Mouse (Mus musculus) erythroblast, adult 5-6 weeks (primary cell): Measurements from ENCODE around the gene Smap2. TPM values are rescaled to one million over a fixed set of nuclear protein-coding genes. Genes with fewer than 3 reads are reported as not detected.

ENCODE experiments used
- ATAC-seq: replicated peaks from 2 replicates; pipeline ENCODE4 v1.8.0; 2016; ENCODE audit warnings: moderate number of reproducible peaks, mild to moderate bottlenecking, moderate TSS enrichment, inconsistent platforms; ENCODE audit not compliant: poor library complexity, low FRiP score, severe bottlenecking
- total RNA-seq, 2 experiments: library from RNA; stranded (forward) in 1 of 2; stranded (reverse) in 1 of 2; fragments of 150-400 nt in 1 of 2; fragments of 200-764, 138-1000 nt in 1 of 2; gene quantifications; 2 replicates each; pipeline versions ENCODE4 v1.2.3 to v1.2.4; 2015 to 2017; ENCODE audit warnings: low replicate concordance in 2 of 2

The Smap2 gene
- total RNA-seq (2015; ENCODE audit: low replicate concordance) (29.4 and 36.4 TPM in 2 replicates), total RNA-seq (2017; ENCODE audit: low replicate concordance) (25.5 and 27.3 TPM in 2 replicates)

DNA sequence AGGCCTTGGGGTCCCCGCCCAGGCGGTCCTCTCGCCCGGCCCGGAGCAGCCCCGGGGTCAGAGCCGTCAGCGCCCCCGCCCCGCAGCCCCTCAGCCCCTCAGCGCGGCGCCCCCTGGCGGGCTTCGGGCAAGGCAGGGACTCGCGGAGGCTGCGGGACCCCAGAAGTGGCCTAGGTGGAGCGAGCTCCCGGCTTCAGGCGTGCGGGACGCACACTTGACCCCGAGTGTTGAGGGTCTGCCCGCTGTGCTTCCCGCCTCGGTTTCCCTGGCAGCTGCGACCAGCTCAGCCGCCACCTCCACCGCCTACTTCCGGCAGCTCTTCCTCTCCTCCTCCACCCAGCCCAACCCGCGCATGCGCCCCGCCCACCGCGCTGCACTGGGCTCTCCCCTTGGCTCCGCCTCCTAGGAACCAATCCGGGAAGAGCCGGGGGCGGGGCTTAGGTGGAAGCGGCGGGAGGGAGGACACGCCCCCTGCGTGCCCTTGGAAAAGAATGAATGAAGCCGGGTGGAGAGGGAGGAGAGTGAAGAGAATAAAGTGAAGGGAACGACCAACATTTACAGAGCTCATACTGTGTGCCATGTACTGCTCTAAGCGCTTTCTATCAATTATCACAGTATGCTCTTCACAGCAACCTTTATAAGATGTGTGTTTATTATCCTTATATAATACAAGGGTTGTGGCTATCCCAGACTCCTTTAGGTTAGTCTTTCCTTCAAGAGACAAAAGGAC lies at the start of gene Smap2:
Gene Smap2, minus strand, starts transcription at position 320 of the 730 bp plus-strand sequence.
- peak; percentile 90 for ATAC-seq

DNA sequence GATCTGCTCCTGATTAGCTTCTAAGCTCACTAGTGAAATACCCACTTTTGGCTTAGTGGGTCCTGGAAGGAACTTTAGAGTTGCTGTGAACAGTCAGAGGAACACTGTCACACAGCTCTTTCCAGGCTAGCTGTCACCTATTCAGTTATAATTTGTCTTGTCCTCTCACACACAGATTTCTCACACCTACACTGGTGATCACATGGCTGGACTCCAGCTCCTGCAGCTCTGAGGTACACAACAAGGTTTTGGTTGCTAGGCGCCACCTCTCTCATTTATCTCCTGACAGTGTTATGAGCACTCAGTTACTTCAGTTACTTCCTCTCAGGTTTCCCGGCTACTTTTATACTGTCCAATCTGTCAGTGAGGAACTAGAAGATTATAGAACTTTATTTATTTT lies 48.3 kb upstream of the Smap2 start:
- ATAC-seq, result no peak

DNA sequence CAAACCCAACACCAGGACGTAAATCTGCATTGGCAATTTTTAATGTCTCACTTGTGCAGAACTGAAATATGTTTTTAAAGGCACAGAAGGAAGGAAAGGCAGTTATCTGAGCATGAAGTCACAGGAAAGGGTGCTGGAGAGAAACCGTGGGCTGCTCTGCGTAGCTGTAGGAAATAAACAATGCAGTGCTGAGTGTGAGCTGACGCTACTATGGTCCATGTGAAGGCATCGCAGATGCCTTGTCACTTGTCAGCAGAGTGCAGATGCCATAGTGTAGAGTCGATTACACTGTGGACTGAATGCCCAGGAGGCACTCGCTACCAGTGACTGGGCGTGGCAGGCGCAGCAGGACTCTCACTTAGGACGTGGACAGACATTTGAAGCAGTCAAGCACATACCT lies 42.2 kb upstream of the Smap2 start:
- ATAC-seq, result peak; percentile 93

DNA sequence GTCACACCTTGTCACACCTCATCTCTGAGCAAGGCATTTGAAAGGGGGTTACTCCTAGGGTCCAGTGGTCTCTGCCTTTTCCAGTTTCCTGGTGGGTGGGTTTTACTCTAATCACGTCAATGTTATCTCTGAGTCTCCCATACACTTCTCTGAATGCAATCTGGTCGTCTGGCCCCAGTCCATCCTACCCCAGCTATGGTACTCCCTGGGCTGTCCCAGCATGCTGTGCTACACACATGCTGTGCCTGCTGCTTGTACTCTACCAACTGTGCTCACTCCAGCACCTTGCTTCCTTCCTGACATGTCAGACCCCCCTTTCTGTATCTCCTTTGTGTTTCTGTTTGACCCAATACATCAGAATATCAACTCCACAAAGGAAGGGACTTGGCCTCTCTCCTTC lies 40.0 kb upstream of the Smap2 start:
- no peak for ATAC-seq

DNA sequence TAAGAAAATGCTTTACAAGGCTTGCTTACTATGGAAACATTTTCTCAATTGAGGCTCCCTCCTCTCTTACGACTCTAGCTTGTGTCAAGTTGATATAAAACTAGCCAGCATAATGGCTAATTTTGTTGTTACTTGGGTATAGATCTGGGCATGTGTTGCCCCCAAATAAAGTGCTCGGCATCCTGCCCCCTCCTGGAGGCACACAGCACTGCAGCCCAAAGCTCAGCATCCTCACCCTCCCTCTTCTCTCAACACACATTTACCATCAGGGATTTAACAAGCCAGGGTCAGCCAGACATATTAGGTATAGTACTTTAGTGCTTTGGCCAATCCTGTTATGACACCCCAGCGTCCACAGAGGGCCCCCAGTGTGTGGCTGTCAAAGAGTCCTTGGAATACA lies 39.3 kb upstream of the Smap2 start:
- no peak for ATAC-seq

DNA sequence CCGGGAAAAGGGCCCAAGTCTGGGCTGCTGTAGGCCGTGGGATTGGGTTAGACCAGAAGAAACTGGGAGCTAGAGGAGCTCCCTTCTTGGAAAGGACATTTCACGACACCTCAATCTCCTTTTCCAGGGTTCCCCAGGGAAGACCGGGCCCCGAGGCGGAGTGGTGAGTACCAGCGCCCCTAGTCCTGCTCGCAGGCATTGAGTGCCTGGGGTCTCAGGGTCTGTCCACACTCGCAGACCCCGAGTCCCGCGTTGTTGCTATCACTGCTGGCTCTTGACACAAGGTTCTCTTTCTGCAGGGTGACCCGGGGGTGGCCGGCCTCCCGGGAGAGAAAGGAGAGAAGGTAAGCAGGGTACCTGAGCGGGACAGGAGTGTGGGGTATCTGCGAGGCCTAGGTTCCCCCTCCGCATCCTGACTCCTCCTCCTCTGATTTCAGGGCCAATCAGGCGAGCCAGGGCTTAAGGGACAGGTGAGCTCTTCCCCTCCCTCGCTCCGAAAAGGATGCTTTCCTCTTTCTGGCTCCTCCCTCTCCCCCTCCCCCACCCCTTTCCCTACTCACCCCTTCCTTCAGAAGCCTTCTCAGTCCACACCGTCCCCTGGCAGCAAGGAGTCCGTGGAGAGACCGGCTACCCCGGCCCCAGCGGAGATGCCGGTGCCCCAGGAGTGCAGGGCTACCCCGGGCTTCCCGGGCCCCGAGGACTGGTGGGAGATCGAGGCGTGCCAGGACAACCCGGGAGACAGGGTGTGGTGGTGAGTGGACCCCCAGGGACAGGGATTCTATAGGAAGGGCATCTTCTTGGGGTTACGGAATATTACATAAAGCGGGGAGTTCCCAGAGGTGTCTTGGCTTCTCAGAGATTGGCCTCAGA lies 35.6 kb upstream of the Smap2 start:
- ATAC-seq, result no peak

DNA sequence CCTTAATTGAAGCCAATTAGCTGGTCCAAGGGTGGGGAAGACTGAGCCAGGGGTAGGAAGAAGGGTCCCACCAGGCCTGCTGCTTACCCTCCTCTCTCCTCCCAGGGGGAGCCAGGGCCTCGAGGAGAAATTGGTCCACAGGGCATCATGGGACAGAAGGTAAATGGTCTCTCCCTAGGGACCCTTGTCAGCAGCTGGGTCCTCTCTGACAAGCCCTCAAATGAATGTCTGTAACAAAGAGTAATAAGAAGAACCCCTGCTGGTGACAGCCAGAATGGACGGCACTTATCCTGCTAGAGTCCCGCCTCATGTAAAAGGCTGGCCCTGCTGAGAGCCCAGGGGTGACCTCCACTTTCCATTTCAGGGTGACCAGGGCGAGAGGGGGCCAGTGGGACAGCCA lies 34.8 kb upstream of the Smap2 start:
- ATAC-seq, result no peak

DNA sequence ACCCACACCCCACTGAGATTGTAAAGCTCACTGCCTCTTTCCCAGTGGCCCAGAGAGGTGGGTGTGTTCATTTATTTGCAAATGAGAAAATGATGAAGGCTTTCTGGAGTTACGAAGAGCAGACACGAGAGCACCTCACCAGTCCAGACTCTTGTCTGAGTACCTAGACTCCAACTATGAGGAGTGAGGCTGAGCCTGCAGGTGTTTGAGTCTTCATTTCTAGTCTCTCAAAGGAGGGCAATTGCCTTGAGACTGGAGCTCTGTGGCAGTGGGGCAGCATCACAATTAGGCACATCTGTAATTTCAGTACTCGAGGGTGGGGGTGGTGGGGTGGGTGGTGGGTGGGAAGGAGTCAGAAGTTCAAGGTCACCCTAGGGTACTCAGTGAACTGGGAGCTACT lies 25.9 kb upstream of the Smap2 start:
- ATAC-seq, result no peak

DNA sequence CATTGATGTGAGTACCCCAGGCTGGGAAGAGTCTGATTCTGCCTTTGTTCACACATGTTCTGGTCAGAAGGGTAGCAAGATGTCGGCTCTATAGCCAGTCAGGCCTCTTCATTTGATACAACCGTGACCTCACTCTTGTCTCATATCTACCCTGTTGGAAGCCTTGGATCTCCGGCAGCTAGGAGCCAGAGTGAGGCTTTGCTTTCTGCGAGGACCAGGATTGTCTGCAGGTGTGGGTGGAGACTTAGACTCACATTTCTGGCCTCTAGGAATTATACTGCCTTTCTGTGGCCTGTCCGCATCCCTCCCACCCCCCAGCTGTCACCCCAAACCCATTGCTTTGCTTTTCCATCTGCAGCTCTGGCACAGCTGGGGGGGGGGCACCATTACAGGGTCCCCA lies 25.4 kb upstream of the Smap2 start:
- ATAC-seq, result no peak

DNA sequence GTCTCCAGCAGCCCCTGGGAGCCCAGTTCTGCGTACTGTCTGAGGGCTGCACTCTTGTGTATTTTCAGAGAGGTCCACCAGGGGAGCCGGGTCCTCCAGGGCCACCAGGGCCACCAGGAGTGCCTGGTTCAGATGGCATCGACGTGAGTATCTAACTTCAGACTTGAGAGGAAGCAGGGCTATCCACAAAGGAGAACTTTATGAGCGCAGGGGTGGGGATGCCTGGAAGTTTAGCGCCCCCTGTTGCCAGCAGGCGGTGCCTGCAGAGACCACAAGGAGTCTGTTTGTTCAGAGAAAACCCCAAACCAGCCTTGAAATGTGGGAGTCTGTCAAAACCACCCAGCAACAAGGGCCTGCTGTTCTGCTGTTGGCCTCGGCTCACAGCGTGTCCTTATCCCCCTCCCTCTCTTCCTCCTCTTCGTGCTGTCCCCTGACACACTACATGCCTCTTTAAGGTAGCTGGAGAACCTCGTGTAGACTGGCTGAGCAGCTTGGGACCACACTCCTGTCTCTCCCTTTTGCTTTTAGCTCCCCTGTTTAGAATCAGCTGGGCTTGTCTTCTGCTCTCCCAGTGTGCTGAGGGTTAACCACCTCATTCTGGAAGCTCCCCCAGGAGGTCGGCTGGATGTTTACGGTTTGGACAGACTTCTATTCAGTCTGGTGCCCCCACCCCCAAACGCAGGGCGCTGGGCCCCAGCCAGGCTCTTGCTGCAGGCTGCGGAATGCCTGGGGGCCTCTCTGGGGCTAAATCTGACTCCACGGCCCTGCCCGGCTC lies 24.0 kb upstream of the Smap2 start:
- peak; percentile 64; the same call in 1 of the 2 replicates for ATAC-seq

DNA sequence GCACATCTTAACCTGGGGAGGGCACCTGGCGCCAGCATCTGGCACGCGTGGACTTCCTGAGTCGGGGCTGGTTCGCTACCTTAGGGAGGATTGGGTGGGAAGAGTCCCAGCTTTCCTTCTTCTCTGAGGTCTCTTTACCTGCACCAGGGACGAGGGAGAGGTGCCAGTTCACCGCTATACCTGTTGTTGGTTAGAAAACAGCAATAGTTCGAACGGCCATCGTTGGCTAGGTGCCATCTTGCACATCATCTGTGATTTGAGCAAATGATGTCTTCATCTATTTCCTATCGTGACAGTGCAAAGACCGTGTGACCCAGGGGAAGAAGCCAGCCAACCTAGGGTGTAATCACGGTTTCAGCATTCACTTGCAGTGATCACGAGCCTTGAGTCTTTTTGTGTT lies 23.3 kb upstream of the Smap2 start:
- no peak for ATAC-seq

DNA sequence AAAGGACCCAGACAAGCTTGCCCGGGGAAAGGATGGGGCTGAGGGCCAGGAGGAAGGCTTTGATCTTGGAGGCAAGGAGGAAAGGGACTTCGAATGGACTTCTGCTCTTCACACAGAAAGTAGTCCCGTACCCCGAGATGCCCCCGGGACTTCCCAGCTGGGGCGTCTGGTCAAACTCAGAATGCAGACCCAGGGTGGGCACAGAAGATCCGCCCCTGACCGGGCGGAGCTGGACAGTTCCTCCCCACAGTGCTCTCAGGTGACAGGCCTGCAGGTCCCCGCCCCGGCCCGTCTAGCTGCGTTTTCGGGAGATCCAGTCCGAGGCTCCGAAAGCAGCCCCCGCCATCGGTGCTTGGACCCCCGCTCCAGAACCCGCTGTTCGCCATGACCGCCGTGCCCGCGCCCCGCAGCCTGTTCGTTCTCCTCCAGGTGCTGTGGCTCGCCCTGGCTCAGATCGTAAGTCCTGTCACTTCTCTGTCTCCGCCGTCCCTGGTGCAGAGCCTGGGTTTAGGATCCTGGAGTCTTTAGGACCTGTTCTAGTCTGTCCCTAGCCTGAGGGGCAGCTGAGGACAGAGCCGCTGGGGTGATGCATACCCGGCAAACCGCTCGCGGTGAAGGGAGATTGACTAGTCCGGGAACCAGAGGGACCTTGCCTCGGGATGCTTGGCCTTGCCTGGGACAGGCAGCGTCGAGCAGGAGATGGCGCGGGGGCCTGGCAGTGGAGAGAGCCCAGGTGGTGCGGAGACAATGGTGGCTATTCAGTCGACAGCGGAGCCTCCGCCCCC lies 22.5 kb upstream of the Smap2 start, which contains the start of gene Col9a2:
Gene Col9a2, plus strand, starts transcription at position 55 of the 785 bp plus-strand sequence.
- ATAC-seq, result no peak

DNA sequence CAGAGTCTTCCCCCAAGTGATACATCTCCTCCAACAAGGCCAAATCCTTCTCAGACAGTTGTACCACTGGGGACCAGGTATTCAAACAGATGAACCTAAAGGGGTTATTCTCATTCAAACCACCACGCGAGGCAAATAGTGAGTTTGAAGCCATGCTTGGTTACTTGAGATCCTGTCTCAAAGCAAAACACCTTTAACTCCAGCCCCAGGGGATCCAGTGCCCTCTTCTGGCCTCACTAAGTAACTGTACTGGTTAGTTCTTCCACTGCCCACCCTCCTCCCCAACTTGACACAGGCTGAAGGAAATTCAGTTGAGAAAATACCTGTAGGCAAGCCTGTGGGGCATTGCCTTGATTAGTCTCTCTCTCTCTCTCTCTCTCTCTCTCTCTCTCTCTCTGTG lies 16.0 kb upstream of the Smap2 start:
- ATAC-seq, result no peak

DNA sequence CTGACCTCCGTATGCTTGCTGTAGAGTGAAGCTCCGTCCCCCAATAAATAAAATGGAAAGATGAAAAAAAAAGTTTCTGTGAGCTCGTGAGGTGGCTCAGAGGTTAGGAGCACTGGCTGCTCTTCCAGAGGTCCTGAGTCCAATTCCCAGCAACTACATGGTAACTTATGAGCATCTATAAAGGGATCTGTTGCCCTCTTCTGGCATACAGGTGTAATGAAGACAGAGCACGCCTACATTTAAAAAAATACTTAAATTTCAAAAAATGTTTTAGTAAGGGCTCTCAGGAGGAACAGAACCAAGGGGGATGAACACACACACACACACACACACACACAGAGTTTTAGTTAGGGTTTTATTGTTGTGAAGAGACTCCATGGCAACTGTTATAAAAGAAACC lies 14.4 kb upstream of the Smap2 start:
- ATAC-seq, result no peak

DNA sequence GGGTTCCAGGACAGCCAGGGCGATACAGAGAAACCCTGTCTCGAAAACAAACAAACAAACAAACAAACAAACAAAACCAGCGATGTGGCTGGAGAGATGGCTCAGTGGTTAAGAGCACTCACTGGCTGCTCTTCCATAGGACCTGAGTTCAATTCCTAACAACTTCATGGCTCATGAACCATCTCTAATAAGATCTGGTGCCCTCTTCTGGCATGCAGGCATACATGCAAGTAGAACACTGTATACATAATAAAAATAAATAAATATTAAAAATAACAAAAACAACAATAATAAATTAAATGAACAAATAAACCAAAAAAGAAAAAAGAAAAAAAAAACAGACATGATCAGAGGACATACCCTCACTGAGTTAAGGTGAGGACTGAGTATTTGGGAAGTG lies 12.6 kb upstream of the Smap2 start:
- no peak for ATAC-seq

DNA sequence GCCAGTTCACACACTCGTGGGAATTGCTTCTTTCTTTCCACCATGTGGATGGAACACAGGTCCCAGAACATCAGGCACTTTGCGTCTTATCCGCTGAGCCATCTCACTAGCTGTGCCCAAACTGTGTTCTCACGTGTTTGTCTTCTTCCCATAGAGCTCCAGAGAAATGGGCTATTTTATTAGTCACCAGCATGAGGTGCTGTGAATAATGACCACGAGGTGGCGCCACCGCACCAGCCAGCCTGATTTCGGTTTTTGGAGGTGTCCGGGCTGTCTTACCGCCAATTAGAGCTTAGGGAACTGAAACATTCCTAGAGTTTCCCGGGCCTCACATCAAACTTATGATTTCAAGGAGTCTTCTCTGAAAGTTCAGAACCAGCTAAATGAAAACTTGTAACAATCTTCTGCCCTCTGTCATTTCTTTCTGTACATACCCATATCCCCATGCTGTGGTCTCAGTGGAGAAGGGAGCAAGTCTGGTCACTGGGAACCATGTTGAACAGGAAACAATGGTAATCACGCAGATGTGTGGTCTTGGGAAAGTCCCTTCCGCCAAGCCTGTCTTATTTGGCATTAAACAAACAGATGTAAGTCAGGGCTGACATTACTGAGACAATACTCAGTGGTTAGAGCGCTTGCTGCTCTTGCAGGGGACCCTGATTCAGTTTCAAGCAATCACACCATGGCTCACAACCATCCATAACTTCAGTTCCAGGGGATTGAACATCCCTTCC lies 11.8 kb upstream of the Smap2 start:
- peak; percentile 72 for ATAC-seq

DNA sequence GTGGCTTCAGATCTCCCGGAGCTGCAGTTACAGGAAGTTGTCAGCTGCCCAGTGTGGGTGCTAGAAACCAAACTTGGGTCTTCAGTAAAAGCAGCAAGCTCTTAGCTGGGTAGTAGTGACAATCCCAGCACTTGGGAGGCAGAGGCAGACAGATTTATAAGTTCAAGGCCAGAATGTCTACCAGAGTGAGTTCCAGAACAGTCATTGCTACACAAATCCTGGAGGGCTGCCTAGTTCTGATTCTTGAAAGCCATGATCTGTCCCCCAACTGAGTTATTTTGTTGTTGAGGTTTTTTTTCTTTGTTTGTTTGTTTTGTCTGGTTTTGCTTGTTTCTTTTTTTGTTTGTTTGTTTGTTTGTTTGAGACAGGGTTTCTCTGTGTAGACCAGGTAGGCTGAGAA lies 11.1 kb upstream of the Smap2 start:
- ATAC-seq, result no peak

DNA sequence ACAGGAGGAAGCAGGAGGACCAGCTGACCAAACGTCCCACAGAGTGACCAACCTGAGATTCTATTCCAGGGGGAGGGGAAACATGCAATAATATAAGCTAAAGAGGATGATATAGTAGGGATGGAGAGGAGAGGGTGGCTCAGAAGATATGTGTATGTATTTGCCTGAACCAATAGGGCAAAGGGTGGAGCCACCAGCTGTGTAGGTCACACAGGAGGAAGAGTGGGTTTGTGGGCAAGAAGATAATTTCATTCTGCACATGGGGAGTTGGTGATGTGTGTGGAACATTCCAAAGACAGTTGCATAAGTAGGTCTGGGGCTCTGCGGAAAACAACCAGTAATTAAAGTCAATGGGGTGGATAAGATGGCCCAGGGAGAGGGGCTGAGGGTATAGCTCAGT lies 8.6 kb upstream of the Smap2 start:
- ATAC-seq, result no peak

DNA sequence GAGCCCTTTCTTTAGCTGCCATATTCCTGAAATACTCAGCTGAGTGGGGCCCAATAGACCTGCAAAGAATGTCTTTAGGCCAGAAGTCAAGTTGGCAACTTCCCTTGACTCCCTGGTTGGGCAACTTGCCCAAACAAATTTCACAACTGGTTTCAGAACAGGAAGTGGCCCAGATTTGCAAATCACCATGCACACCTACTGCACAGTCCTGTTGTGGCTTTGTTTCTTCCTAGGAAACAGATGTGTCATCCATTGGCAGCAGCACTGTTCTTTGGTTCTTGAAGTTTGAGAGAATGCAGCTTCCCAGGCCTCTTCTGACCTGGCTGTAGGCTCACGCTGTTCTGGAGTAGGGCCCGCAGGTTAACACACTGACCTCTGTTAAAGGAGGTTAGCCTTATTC lies 6.9 kb upstream of the Smap2 start:
- no peak for ATAC-seq
